10 mouse cellular contexts compared by ENCODE assay signal in genomic region chr7:125827420-125827819, GRCm38 (mm10).
A peak's percentile ranks its signal among the peaks of the same experiment; 100 is the strongest.
DNase-seq lines count a peak whose midpoint lies in the region; ATAC-seq and TF ChIP-seq lines count a peak whose summit lies in the region.
"Had no signal": no experiment of that assay in that cellular context is flagged by ENCODE, and none has a peak within 500 bp of the region (broad histone marks: within the 10 kb centered on the region; RNA-seq: fewer than 3 reads in every experiment).

No protein-coding gene starts in this region.

- no peak for TF ChIP-seq CTCF in gastrocnemius, adult 2 months (IDR thresholded peaks at IDR 0.05)

- no peak overlapping the region for H3K27ac ChIP-seq in gastrocnemius, adult 2 months
- H3K27ac ChIP-seq: left cerebral cortex, adult 2 months had no signal

- no peak overlapping the region for H3K4me3 ChIP-seq in gastrocnemius, adult 2 months
- H3K4me3 ChIP-seq: left cerebral cortex, adult 2 months had no signal

- no peak for ATAC-seq in megakaryocyte-erythroid progenitor cell, adult 5-6 weeks (replicated peaks; ENCODE audit: low FRiP score, low TSS enrichment, poor library complexity, severe bottlenecking)

- intact Hi-C loops in gastrocnemius, adult 2 months (cut with DNase I): no loop called here

- peak; percentile 22 for DNase-seq in gastrocnemius, adult 2 months
- DNase-seq in gastrocnemius, adult 18-20 months (ENCODE audit: low spot score): no peak
- DNase-seq in urinary bladder, postnatal 14 days (ENCODE audit: low spot score): peak; percentile 34
- DNase-seq in urinary bladder, postnatal 4 days (ENCODE audit: low spot score in 2 of 2): no peak
- peak; percentile 30 for DNase-seq in kidney, postnatal 10 days
- DNase-seq in cerebellum, adult 9-10 months: no peak
- DNase-seq in right cerebral cortex, postnatal 10 days (ENCODE audit: low spot score in 2 of 2): no peak
- DNase-seq: gastrocnemius, postnatal 10 days had no signal

Comparison
In these comparisons a context has a peak if more than half of its experiments do, and no peak if none do; other contexts are left out.
1. DNase-seq: peak in gastrocnemius, adult 2 months (single experiment), urinary bladder, postnatal 14 days (single experiment) and kidney, postnatal 10 days (single experiment); none in gastrocnemius, adult 18-20 months (single experiment), urinary bladder, postnatal 4 days (0 of 2), cerebellum, adult 9-10 months (single experiment) and right cerebral cortex, postnatal 10 days (0 of 2).